Mouse (Mus musculus): ENCODE measurements at regions not wholly inside any gene's neighbourhood (a gene's known extent, or its start where the extent isn't known, plus 50 kb on each side); places are given as distances from the start of the nearest gene placed in this dataset.
A peak's percentile ranks its signal among the peaks of the same experiment; 100 is the strongest.

DNA sequence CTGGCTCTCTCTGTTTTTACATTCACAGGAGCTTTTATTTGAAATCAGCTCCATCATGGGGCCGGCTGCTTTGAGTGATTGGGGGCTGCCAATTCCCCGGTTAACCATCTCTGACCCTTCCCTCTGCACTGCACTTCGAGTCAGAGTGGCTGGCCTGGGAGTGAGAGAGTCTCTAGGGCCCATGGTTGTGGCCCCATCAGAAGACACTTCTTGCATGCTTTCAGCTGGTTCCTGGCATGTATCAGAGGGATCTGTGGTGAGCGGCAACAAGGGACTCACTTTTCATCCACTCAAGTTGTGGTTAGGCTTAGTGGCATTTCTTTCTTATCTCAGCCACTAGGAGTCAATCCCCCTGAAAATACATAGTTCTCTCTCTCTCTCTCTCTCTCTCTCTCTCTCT lies 341.8 kb upstream of the Adgrl2 start:
- no peak for DNase-seq (ENCODE audit: low spot score in 2 of 2)

DNA sequence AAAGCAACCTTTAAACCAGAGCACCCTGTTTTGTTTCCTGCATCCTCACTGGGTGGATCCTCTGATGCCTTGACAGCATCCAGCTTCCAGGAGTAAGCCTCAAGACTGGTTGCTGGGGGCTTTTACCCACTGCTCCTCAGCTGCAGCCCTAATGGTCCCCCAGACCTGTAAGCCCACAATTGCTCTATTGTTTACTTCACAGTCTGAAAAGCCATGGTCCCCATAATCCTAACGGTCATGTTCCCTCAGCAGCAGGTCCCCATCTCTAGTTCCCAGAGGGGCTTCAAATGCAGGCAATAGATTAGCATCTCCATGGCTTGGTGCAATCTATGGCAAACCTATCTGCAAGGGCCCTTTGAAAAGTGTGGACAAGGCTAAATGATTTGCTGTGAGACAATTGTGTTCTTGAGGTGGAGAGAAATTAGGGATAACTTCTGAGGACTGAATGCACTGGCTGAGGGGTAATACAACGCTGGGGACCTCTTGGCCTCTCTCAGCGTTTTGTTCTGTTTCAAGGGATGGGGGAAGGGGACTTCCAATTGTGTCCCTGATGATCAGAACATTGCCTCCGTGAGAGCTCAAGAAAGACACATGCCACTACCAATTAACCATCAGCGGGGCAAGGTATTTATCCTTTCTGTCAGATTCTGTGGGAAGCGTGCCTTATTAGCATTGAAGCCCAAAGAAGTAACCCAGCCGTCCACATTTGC lies 341.1 kb upstream of the Adgrl2 start:
- DNase-seq (ENCODE audit: low spot score in 2 of 2), result no peak

DNA sequence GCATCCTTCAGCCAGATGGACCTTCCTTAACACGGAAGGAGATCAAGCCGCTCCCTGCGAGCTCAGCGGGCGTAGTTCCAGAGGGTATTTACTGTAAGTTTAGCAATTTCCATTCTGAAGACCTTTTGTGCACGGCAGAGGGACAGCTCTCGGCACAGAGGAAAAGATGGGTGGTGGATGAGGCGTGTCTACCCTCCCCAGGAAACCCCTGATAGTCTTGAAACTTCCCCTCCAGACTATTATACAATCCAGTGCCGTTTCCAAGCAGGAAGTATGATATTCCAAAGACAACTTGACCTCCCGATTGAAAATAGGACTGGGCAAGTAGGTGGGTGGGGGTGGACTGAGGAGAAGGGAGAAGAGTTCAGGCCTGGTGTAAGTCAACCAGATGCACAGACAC lies 340.4 kb upstream of the Adgrl2 start:
- no peak for DNase-seq (ENCODE audit: low spot score in 2 of 2)

DNA sequence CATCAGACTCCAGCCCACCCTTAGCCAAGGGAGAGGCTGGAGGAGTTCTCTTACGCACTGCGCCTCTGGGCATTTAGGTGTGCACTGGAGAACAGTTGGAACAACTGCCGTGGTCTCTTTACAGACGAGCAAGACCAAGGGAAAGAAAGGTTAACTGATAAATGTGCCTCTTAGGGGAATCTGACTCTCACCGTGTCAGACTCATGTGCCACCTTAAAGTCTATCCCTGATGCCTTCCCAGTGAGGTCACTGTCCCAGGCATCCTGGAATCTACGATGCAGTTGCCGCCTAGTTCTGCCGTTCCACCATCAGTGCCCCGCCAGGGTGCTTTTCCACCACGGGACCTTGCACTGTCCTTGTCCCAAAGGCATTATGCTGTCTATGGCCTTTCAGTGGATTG lies 339.7 kb upstream of the Adgrl2 start:
- no peak for DNase-seq (ENCODE audit: low spot score in 2 of 2)

DNA sequence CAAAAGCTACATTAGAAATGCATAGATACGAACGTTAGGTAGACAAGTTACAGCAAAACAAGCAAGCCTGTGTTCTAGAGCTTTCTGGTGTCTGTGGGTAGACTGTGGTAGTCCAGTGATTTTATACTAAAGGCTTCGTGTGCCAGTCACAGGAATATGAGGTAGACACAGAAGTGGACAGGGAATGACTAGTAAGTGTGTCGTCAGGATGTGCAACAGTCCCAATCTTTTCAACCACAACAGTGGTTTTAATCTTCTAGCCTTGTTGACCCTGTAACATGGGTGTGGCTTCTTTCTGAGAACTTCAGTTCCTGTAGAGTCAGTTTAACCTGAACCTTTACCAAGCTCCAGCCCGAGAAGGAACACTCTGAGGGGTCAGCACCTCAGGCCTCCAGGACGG lies 339.3 kb upstream of the Adgrl2 start:
- DNase-seq (ENCODE audit: low spot score in 2 of 2), result no peak

DNA sequence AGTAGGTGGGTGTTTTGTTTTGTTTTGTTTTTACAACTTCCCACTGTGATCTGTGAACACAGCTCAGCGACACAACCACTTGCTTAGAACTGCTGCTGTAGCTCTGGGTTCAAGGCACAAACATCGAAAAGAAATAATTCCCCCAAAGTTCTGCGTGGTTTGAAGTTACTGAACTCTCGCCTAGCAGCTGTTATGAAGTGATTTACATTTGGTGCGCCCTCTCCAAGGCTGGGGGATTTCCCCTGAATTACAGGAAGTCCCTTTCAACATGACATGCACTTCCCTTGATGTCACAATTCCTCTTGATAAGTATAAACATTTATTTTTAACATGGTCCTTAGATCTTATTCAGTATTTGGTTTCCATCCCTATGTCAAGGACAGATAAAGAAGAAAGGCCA lies 336.3 kb upstream of the Adgrl2 start:
- DNase-seq (ENCODE audit: low spot score in 2 of 2), result no peak

DNA sequence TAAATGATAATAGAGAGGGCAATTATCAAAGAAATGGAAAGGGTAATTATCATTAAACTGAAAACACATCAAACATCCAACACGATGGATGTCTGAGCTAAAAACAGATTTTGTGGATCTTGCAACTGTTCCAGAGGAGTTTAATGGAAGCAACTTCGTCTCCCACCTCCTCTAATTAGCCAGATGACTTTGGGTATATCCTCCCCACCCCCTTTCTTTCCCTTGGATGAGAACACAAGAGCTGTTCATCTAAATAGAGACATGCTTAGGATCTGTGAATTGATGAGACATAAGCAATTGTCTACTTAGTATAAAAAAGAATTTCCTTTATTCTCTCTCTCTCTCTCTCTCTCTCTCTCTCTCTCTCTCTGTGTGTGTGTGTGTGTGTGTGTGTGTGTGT lies 333.7 kb upstream of the Adgrl2 start:
- no peak for DNase-seq (ENCODE audit: low spot score in 2 of 2)

DNA sequence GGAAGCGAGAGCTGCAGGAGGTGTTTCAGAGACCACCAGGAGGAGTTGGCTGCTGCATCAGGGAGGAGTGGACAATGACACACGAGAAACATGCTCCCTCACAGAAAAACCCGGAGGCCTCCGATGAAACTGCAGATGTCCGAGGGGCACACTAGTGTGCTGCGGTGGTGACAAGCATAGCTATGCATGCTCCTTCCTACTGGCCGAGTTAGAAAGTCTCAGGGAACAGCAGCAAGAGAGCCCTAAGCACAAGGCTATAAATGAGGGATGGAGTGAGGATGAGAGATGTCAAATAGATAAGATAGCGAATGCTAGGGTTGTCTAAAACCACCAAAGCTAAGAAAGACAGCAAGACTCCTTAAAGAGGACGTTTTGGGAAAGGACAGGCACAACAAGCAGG lies 328.4 kb upstream of the Adgrl2 start:
- no peak for DNase-seq (ENCODE audit: low spot score in 2 of 2)

DNA sequence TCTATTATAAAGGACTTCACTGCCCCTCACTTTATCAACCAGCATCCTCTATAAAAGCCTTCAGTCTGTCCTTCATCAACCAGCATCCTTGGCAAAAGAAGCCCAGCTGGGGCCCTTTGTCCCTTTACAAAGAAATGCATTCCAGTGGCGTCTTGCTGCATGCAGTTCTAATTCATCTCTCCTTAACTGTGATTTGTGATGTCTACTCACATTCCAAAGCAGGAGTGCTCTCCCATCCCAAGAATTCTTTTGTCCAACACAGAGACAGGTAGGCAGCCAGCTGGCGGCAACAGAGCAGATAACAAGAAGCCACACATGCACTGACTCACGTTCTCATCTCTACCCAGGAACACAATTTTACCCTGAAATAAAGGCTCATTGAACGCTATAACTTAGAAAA lies 323.9 kb upstream of the Adgrl2 start:
- DNase-seq (ENCODE audit: low spot score in 2 of 2), result no peak

DNA sequence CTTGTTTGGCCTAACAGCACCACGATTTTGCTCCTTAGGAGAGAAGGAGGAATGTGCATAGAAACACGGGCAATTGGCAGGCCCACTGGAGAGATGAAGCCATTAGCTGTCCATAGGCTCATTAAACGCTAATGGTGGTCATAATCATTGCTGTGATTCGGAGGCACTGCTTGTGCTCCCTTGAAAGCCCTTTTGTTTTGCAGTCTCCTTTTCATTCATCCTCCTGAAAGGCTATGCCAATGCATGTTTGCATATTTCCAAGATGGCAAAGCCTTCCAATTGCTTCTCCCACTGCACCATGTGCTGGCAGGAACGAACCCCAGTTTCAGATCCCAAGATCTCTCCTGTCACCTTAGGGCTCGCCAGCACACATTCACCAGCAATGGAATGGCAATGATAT lies 322.9 kb upstream of the Adgrl2 start:
- DNase-seq (ENCODE audit: low spot score in 2 of 2), result no peak

DNA sequence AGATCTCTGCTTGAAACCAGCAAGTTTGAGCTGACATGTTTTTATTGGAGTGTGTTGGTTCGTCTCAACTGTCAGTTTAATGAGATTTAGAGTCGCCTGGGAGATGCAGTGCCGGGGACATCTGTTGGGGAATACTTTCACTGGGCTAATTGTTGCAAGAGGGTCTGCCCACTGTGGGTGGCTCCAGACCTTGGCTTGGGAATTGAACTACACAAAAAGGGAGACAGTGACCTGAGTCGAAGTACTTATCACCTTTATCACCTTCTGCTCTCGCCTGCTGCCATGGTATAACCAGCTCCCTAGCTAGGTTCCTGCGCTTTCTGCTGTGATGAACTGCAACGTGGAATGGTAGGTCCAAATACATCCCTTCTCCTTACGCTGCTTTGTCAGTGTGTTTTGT lies 321.2 kb upstream of the Adgrl2 start:
- no peak for DNase-seq (ENCODE audit: low spot score in 2 of 2)

DNA sequence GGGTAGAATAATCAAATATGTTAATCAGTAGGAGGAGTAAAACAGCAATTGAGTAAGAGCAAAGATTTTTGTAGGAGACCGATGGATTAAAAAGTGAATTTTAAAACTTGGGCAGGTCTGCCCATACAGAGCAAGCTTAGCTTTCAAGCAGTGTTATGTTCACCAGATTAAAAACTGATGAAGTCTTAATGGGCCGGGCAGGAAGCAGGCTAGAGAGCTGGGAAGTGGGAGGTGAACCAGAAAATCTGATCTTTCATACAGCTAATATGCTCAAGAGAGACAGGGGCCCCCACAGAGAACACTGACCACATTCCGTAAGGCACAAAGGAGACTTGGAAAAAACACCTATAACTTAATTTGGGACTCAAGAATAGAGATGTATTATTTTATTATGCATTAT lies 316.4 kb upstream of the Adgrl2 start:
- no peak for DNase-seq (ENCODE audit: low spot score in 2 of 2)

DNA sequence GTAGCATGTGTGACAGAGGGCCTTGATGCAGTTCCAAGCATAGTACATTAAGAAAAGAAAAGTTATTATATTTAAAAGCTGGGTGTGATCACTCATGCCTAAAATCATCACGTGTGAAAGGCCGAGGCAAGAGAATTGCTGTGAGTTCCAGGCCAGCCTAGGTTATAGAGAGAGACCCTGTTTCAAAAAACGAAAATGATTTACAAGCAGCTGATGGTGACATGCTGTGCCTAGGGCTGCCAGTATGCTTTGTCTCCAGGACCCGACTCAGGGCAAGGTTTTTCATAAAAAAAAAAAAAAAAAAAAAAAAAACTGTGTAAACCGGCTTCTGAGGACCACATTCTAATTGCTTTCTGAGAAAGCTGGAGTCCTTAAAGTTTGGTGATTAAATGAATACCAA lies 315.9 kb upstream of the Adgrl2 start:
- no peak for DNase-seq (ENCODE audit: low spot score in 2 of 2)

DNA sequence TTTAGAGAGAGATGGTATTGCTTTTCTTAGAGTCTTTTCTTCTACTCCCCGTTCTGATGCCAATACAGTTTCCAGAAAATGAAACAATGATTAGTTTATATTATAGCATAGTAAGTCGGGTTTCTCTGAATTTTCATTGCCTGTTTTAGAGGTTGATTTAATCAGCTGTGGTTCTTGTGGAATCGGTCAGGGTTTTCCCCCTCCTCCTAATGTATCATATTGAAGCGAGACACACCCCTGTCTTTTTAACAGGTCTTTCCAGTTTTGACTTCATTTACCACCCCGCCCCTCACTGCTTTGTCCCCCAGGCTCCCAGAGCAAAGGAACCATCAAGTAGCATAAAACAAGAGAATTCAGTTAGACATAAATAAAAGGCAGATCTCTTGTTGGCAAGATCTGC lies 315.1 kb upstream of the Adgrl2 start:
- no peak for DNase-seq (ENCODE audit: low spot score in 2 of 2)

DNA sequence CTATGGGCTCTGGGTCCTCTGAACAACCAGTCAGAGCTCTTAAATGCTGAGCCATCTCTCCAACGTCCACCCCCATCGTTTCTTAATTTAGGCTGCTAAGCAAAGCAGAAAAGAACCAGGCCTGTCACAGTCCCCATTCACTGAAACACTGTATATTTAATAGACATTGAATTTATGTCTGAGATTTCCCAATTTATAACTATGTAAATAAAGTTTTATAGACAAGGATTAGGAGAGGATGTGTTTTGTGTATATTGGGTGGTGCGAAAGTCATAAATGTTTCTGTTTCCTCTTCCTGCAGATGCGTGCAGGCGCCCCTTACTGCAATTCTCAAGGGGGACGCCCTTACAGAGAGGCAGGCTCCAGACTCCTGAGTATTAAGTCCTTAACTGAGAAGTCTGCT lies 314.7 kb upstream of the Adgrl2 start:
- DNase-seq (ENCODE audit: low spot score in 2 of 2), result peak in 1 of 2 experiments; percentile 21

DNA sequence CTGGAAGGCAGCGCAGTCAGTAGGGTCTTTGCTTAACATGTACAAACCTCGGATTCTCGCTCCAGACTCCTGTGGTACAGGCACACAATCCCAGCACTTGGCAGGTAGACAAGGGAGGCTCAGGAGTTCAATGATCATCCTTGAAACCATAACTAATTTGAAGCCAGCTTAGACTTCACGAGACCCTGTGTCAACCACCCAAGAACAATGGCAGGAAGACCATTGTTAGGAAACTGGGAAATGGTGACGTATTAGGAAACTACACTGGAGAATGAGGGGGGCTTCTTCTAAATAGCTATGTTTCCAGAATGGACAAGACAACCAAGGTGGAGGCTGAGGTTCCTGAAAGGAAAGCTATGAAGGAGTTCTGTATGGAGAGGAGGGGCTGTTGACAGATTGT lies 313.1 kb upstream of the Adgrl2 start:
- no peak for DNase-seq (ENCODE audit: low spot score in 2 of 2)

DNA sequence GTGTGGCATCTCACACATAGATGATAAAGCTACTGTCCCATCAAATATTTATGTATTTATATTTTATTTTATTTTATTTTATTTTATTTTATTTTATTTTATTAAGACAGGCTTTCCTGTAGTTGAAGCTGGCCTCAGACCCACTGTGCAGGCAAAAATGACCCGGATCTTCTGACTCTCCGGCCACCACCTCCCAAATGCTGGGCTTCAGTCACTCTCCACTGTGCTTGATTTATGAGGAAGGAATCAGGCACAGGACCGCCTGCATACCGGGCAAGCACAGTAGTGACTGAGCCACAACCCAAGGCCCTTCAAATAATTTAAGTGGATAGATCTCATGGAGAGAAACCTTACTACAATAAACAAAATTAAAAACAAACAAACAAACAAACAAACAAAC lies 309.6 kb upstream of the Adgrl2 start:
- DNase-seq (ENCODE audit: low spot score in 2 of 2), result no peak

DNA sequence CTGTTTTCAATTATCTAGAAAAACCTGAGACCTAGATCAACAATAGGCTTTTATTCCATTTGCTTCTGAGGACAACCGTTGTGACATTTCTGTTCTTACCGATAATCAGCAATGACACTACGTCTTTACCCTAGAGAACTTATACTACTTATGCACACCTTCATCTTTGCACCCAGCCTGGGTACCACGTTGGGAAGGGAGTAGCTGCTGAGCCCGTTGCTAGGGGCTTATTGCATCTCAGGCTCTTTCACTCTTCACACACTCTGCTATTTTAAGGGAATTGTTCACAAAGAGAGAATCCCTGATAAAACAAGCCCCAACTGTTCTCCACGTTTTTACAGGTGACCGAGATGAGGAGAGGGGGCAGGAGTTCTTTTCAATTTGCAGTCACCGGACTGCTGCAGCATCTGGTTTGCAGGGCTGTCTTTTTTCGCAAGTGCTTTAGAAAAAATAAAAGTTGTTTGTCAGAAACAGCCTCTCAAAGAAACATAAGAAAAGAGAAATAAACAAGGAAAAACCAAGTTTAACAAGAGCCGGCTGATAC lies 306.1 kb upstream of the Adgrl2 start:
- no peak for DNase-seq (ENCODE audit: low spot score in 2 of 2)

DNA sequence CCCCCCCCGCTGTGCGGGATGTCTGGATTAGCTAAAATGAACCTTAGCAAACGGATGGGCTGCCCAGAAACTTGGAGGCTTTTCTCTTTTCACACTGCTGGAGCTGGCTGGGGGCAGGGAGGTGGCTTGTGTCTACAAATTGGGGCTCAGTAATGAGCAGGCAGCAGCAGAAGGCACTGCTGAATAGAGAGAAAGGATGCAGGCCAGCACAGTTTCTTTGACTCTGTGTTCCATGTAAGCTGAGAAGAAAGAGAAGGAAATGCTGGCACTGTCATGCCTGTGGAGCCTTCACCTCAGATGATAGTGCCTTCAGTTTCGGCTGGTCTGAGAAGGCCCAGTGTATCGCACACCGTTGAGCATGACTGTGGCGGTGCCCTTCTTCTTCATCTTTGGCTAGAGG lies 305.6 kb upstream of the Adgrl2 start:
- DNase-seq (ENCODE audit: low spot score in 2 of 2), result no peak

DNA sequence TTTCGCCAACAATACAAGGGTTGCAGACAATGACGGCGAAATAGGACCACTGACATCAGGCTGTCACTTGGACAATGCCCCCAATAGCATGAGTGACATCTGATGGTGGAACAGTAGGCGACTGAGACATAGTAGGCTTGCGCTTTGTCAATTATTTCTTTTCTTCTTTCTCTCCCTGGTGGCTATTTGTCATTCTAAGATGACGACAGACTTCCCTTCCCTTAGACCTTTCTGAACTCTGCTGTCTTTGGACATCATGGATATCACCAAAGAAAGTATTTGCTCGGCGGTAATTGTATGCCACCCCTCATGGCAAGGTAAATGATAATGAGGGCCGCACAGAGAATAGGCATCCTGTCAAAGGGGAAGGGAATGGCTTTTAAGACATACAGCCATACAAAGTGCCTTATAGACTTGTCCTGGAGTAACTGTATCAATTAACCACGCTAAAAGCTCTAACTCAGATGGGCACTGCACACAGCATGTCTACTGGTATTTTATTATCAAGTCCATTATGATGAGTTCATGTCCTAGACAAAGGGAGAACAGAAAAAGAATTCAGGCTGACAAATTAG lies 305.0 kb upstream of the Adgrl2 start:
- DNase-seq (ENCODE audit: low spot score in 2 of 2), result no peak

DNA sequence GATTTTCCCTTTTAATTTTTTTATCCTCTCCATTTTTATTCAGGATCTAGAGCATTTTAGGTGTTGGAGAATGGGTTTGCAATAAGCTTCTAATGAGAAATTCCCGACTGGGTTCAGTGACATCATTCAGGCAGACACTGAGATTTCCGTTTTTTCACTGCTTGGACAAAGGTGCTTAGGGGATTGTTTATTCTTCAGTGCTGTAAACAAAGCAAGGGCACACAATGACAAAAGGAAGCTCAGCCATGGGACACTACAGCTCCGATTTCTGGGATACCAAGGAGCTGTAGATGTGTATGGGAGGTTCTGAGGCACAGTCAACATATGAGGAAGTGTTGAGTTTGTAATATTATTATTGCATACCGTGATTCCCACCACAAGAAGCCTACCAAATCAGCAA lies 304.1 kb upstream of the Adgrl2 start:
- no peak for DNase-seq (ENCODE audit: low spot score in 2 of 2)

DNA sequence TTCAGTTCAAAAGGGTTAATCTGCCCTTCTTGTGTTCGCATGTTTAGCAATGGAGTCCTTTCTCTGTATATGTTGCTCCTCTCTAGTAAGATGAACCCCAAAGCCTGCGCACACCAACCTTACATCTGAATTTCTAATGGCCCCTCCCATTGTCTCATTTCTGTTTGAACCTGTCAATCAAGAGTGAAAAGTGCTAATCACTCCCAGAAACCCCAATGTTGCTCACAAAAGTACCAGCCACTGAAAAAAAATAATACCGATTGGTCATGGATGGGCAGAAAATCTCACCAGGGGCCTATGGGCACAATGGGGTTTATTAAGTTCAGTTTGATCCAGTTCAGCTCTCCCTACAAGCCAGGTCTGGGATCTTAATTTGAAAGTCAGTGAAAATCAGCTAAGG lies 302.1 kb upstream of the Adgrl2 start:
- no peak for DNase-seq (ENCODE audit: low spot score in 2 of 2)

DNA sequence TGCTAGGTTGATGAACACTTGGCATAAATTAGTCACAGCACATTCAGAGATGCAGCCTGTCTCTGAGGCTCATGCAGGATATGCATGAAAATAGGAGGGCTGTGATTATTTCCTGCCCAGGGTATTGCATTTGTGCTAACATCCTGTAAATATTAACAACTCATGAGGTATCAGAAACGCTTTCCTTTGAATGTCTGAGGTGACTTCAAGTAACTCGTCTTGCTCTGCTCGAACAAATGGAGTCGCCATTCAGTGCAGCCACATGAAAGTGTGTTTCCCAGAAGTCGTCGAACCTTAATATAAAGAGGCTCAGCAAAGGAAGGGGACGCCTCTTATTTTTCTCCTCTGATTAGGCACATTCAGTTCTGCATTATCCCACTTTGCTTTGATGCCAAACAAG lies 301.1 kb upstream of the Adgrl2 start:
- no peak for DNase-seq (ENCODE audit: low spot score in 2 of 2)
